Mouse (Mus musculus) embryo, embryonic 11.5 days (tissue): ENCODE results near the gene Vsx2.

Experiments used
- DNase-seq: peaks from one replicate; pipeline ENCODE4 v3.0.0-alpha.2; 2012; ENCODE audit warnings: low read depth, low spot score

Gene Vsx2

GRCm38 (mm10) chr12:84571466-84572340 lies 2.1 kb downstream of the Vsx2 start:
- DNase-seq: no peak

GRCm38 (mm10) chr12:84572341-84572720 lies 2.8 kb downstream of the Vsx2 start:
- no peak for DNase-seq

- no peak for DNase-seq
Measured at GRCm38 (mm10) chr12:84573094-84573493, 3.5 kb downstream of the Vsx2 start.

- DNase-seq: no peak
Measured at GRCm38 (mm10) chr12:84577768-84578439, 8.3 kb downstream of the Vsx2 start.

- DNase-seq: no peak
Measured at GRCm38 (mm10) chr12:84578440-84578770, 8.8 kb downstream of the Vsx2 start.

GRCm38 (mm10) chr12:84581285-84581684 lies 11.7 kb downstream of the Vsx2 start:
- DNase-seq: no peak

- DNase-seq: peak; percentile 85
Measured at GRCm38 (mm10) chr12:84589825-84590761, 20.5 kb downstream of the Vsx2 start.

GRCm38 (mm10) chr12:84598324-84598723 lies 28.8 kb downstream of the Vsx2 start:
- DNase-seq: no peak

- no peak for DNase-seq
Measured at GRCm38 (mm10) chr12:84604001-84604400, 34.4 kb downstream of the Vsx2 start.

GRCm38 (mm10) chr12:84605860-84606259 lies 36.3 kb downstream of the Vsx2 start:
- no peak for DNase-seq

GRCm38 (mm10) chr12:84611718-84612117 lies 42.2 kb downstream of the Vsx2 start:
- no peak for DNase-seq

- DNase-seq: no peak
Measured at GRCm38 (mm10) chr12:84612518-84612917, 43.0 kb downstream of the Vsx2 start.

- DNase-seq: no peak
Measured at GRCm38 (mm10) chr12:84614001-84614400, 44.4 kb downstream of the Vsx2 start.

GRCm38 (mm10) chr12:84614524-84614923 lies 45.0 kb downstream of the Vsx2 start:
- no peak for DNase-seq

- DNase-seq: peak; percentile 86
Measured at GRCm38 (mm10) chr12:84616977-84617630, 47.5 kb downstream of the Vsx2 start, which contains the start of gene Abcd4. Abcd4 (minus strand) TSS chr12:84617413.

- no peak for DNase-seq
Measured at GRCm38 (mm10) chr12:84617663-84618062, 48.1 kb downstream of the Vsx2 start.

GRCm38 (mm10) chr12:84620975-84621374 lies 51.4 kb downstream of the Vsx2 start:
- no peak for DNase-seq

GRCm38 (mm10) chr12:84624601-84625000 lies 55.0 kb downstream of the Vsx2 start:
- no peak for DNase-seq

GRCm38 (mm10) chr12:84625116-84625515 lies 55.6 kb downstream of the Vsx2 start:
- no peak for DNase-seq

GRCm38 (mm10) chr12:84631867-84632266 lies 62.3 kb downstream of the Vsx2 start:
- no peak for DNase-seq

- no peak for DNase-seq
Measured at GRCm38 (mm10) chr12:84640253-84640652, 70.7 kb downstream of the Vsx2 start.
